Mouse (Mus musculus) neural tube, embryonic 10.5 days (tissue): Measurements from ENCODE around the gene Rab3il1.

Source experiments
- DNase-seq: peaks from one replicate; pipeline ENCODE4 v3.0.0-alpha.2; 2017; ENCODE audit warnings: low spot score; ENCODE audit errors: extremely low spot score

Gene Rab3il1

GRCm38 (mm10) chr19:9982852-9983542 is 18.5 kb upstream of the Rab3il1 start:
- DNase-seq = no peak

GRCm38 (mm10) chr19:9984111-9985055 is 17.1 kb upstream of the Rab3il1 start:
- DNase-seq = no peak

DNA sequence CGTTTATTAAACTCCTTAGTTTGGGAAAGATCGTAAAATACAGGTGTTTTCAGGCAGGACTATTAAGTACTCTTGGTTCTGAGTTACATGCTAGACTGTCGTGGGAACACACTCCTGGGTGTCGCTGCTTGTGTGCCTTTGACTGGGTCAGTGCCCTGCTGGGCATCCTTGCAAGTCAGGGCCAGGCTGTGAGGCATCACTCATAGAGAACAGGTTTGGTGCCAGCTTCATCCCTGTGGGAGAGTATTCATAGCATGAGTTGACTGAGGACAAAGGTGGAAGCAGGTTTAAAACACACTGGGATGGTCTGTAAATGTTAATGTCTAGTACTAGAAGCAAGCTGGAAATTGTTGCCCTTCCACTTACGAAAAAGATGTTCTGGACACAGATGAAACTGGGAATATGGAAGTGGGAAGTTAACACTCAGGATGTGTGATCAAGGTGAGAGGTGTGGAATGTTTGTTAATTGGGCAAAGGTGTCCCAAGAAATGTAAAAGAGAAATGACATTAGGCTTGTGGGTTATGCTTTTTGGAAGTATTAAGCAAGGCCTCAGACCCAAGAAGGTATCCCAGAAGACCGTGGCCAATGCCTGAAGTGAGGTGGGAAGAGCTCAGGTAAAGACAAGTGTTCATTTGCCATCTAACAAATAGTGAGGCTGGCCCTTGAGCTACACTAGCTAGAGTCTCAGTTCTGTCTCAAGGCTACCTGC is 16.1 kb upstream of the Rab3il1 start:
- no peak for DNase-seq

DNA sequence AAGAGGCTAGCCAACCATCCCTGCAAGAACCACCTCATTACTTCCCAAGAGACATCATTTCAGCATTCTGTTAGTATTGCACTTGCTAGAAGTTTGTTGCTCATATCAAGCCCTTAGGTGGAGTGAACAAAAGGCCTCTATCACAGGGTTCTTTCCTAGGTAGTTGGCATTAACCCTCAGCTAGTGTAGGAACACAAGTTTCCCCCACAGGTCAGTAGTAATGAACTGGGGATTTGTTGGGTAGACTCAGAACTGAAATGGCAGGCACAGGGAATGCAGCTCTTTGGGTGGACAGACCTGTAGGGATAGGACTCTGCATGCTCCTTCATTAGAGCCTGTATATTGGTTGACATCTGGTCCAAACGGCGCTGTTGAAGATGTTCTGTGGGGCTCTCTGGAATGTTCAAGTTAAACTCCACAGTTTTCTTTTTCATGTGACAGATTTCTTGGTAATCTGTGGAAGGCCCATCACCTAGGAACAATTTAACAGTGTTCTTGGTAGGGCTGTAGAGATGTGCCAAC is 15.5 kb upstream of the Rab3il1 start:
- DNase-seq = no peak

GRCm38 (mm10) chr19:9987192-9987591 is 14.3 kb upstream of the Rab3il1 start:
- no peak for DNase-seq

DNA sequence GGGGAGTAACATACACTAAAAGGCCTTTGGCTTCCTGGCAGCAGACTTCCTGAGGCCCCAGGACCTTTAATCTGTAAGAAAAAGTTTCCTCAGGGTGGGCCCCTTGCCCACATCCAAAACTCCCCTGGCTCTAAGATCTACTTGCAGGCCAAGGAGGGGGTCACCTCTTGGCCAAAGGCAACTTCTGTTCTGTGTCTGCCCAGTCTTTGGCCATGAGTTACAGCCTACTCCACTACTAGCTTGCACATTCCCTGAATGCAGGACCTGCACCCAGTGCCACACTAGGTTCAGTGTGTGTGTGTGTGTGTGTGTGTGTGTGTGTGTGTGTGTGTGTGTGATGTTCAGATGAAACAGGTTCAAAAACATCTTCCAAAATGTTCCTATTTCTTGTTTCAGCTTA is 13.9 kb upstream of the Rab3il1 start:
- DNase-seq = no peak

DNA sequence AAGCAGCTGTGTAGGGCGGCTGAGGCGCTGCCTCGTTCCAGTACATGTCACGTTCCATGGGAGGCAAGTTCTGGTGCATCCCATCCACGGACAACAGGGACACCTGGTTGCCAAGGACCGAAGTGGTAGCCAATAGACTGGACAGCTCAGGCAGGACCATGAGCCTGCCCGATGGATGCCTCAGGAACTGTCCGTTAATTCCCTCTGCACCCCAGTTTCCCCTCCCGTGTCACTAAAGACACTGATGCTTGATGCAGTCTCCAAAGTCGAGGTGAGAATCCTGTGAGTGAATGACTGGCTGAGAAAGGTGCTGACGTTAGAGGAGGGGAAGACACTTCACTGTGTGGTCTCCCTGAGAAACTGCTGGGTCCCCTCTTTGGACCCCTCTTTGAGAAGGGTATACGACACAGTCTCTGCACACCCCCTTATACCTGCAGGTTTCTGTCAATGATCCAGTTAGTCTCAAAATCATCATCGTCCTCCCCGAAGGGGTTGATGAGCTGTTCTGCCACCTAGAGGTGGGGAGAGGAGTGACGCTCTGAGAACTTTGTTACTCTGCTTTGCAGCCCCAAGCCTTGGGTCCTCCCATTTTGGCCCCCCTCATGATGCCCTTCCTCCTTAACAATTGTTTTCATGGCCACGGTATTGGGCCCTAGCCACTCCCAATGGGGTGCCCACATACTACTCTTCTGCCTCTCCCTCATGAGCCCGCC is 12.1 kb upstream of the Rab3il1 start:
- no peak for DNase-seq

GRCm38 (mm10) chr19:9989884-9990256 is 11.6 kb upstream of the Rab3il1 start:
- no peak for DNase-seq

- peak; percentile 81 for DNase-seq
Observed at GRCm38 (mm10) chr19:9991304-9991703, 10.2 kb upstream of the Rab3il1 start.

- no peak for DNase-seq
Observed at GRCm38 (mm10) chr19:9992011-9992958, 9.2 kb upstream of the Rab3il1 start.

DNA sequence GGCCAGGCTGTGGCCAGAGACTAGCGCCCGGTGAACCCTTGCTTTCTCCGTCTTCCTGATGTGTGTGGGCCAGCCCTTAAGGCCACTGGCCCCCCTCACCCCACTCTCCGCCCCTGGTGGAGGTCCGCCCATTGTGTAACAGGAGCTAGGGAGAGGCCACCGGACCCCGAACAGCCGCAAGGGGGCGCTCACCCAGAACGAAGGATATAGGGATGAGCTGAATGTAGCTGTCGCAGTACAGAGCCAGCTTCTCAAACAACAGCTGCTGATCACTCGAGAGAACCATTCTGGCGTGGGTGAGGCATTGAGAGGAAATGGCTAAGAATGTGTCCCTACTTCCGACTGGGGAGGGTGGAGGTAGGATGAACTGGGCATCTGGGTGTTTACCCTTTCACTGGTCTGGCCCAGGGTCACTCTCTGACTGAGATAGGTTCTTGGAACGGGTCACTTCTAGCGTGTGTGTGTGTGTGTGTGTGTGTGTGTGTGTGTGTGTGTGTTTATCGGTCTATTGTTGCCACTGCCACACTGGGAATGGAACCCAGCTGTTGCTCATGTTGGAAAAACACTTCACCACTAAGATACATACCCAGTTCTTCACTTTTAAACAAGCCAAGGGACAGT is 8.3 kb upstream of the Rab3il1 start:
- peak; percentile 97 for DNase-seq

GRCm38 (mm10) chr19:9997204-9998062 is 4.0 kb upstream of the Rab3il1 start:
- DNase-seq = no peak

DNA sequence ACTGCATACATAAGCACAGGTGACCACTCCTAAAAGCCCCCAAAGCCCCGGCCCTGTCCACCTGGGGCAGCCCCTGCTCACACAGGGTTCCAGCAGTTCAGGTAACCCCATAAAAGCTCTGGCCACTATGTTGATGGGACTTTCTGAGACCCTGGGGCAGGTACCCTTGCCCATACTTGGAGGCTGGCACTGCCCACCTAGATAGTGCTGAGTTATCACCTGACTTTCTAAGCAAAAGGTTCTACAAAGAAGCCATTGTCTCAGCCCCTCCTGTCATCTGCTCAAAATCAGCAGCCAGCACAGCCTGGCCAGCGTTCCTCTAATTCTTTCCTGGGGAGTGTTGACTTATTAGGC is 3.4 kb upstream of the Rab3il1 start:
- DNase-seq = no peak

DNA sequence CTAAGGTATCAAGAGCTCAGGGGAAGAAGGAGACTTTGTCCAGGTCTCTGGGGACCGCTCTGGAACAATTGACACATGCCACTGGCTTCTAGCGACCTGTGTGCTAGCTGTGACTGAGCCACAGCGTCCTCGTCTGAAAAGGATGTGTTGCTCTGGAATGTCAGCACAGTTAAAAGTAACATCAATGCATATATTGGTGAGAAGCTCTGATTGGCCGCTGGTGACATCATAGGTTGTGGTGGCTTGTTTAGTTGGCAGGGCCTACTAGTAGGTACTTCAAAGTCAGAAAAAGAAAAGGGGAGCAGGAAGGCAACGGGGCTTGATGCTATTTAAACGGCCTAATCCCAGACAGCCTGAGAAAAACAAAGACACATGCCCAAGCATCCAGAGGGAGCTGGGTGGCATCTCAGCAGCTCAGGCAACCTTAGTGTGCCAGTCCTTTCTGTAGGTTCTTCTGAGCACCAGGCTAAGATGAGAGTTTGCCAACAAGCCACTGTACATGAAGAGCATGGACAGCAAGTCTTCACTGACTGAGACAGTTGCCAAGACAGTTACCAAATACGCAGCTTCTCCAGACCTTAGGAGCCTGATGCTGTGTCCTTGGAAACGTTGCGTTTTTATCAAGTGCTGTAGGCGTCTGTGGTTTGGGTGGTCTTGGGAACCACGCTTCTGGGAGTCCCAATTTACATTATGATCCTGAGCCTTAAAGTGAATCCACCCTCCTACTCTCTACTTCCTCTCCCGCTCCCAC is 2.6 kb upstream of the Rab3il1 start:
- no peak for DNase-seq

DNA sequence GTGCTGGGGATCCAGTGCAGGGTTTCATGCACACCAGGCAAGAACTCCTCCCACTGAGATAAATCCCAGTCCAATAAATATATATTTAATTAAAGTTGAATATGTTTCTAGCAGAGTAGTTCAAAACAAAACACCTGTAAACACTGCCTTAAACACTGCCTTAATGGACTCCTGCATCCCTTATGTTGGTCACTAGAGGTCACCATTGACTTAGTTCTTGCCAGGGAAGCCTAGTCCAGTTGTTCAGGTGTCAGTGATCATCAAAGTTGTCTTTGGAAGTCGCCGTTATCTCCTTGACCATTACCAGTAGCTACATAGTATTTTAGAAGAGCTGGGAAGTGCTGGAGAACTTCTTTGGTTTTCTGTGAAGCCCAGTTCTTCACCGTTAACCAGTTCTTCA is 1.1 kb upstream of the Rab3il1 start:
- no peak for DNase-seq

DNA sequence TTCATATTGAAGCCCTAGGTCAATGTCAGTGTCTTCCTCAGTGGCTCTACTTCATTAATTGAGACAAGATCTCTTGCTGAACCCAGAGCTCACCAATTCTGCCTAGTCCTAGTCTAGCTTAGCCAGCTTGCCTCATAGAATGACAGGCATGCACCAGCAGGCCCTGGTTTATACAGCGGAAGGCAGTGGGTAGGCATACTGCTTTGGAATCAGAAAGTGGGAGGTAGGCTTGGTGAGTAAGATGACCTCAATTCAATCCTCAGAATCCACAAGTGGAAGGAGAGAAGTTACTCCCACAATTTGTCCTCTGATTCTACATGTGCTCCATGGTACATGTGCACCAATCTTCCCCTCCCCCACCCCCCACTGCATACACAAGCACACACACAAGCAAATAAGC is 2.2 kb downstream of the Rab3il1 start:
- no peak for DNase-seq

GRCm38 (mm10) chr19:10011408-10011807 is 9.9 kb downstream of the Rab3il1 start:
- DNase-seq = no peak

- peak; percentile 73 for DNase-seq
Observed at GRCm38 (mm10) chr19:10012827-10013278, 11.4 kb downstream of the Rab3il1 start.
